Mouse (Mus musculus) forebrain, embryonic 13.5 days (tissue): ENCODE measurements at regions not wholly inside any gene's neighbourhood (a gene's known extent, or its start where the extent isn't known, plus 50 kb on each side); places are given as distances from the start of the nearest gene placed in this dataset.

Experiments
- ATAC-seq: fragments of 200-750 bp; cut with Nextera tagmentation; 2 replicates; pipeline ENCODE4 v1.8.0; 2017
- H3K27ac ChIP-seq: fragments of 300-500 bp; sonication (generic); 2 replicates; pipeline ENCODE4 v1.5.1; 2015; ENCODE audit warnings: inconsistent platforms, mild to moderate bottlenecking, moderate library complexity
- H3K27me3 ChIP-seq: fragments of 300-500 bp; sonication (generic); 2 replicates; pipeline ENCODE4 v1.6.1; 2015; ENCODE audit warnings: mild to moderate bottlenecking, inconsistent platforms
- H3K36me3 ChIP-seq: fragments of 300-500 bp; sonication (generic); 2 replicates; pipeline ENCODE4 v1.6.1; 2015; ENCODE audit warnings: mild to moderate bottlenecking, inconsistent platforms; ENCODE audit not compliant: poor library complexity, severe bottlenecking
- H3K4me1 ChIP-seq: fragments of 300-500 bp; sonication (generic); 2 replicates; pipeline ENCODE4 v1.6.1; 2015; ENCODE audit warnings: inconsistent platforms
- H3K4me2 ChIP-seq: fragments of 300-500 bp; sonication (generic); 2 replicates; pipeline ENCODE4 v1.6.1; 2015; ENCODE audit warnings: inconsistent platforms, mild to moderate bottlenecking, moderate library complexity
- H3K4me3 ChIP-seq: fragments of 300-500 bp; sonication (generic); 2 replicates; pipeline ENCODE4 v1.5.1; 2015; ENCODE audit warnings: mild to moderate bottlenecking, inconsistent platforms
- H3K9ac ChIP-seq: fragments of 300-500 bp; sonication (generic); 2 replicates; pipeline ENCODE4 v1.6.1; 2015; ENCODE audit warnings: mild to moderate bottlenecking, inconsistent platforms
- H3K9me3 ChIP-seq: fragments of 300-500 bp; sonication (generic); replicated peaks from 2 replicates; pipeline ENCODE4 v1.6.1; 2016; ENCODE audit warnings: inconsistent platforms
- WGBS: fragments of 180-500 bp; shearing (Covaris S2); methylation state at CpG from one replicate; pipeline ENCODE4 v1.1.7; 2015; 5-methylcytosine and 5-hydroxymethylcytosine counted together

- no peak overlapping the region for H3K4me3 ChIP-seq
- no peaks in the 10 kb centered on the region for H3K27me3 ChIP-seq
- no peak overlapping the region for H3K27ac ChIP-seq
- no peak for ATAC-seq
- no peaks in the 10 kb centered on the region for H3K9me3 ChIP-seq
- H3K4me1 ChIP-seq, result no peaks in the 10 kb centered on the region
- 91% methylated on average over 9 of the region's 9 CpGs for WGBS
- no peak overlapping the region for H3K4me2 ChIP-seq
- H3K9ac ChIP-seq, result no peak overlapping the region
- H3K36me3 ChIP-seq, result no peaks in the 10 kb centered on the region
These were observed 130.2 kb downstream of the Gm10283 start for GRCm38 (mm10) chr8:60372681-60373398.

- Histone ChIP-seq H3K27ac (no peak overlapping the region), H3K4me3 (no peak overlapping the region), H3K4me2 (no peak overlapping the region), H3K9ac (no peak overlapping the region), H3K9me3 (no peaks in the 10 kb centered on the region), H3K36me3 (no peaks in the 10 kb centered on the region), H3K27me3 (no peaks in the 10 kb centered on the region), H3K4me1 (no peaks in the 10 kb centered on the region)
- 34% methylated on average over 2 of the region's 2 CpGs for WGBS
- ATAC-seq, result peak; percentile 51; the same call in 1 of the 2 replicates
These were observed 154.7 kb downstream of the Gm10283 start for GRCm38 (mm10) chr8:60348291-60348690.

- no peaks in the 10 kb centered on the region for H3K9me3 ChIP-seq
- H3K4me3 ChIP-seq, result no peak overlapping the region
- ATAC-seq, result peak; percentile 51; the same call in 1 of the 2 replicates
- no peak overlapping the region for H3K27ac ChIP-seq
- H3K36me3 ChIP-seq, result no peaks in the 10 kb centered on the region
- no peaks in the 10 kb centered on the region for H3K27me3 ChIP-seq
- whole genome bisulfite sequencing, result 34% methylated on average over 6 of the region's 6 CpGs
- no peak overlapping the region for H3K9ac ChIP-seq
- H3K4me1 ChIP-seq, result no peaks in the 10 kb centered on the region
- no peak overlapping the region for H3K4me2 ChIP-seq
These were observed 157.1 kb downstream of the Gm10283 start for GRCm38 (mm10) chr8:60345830-60346420.

DNA sequence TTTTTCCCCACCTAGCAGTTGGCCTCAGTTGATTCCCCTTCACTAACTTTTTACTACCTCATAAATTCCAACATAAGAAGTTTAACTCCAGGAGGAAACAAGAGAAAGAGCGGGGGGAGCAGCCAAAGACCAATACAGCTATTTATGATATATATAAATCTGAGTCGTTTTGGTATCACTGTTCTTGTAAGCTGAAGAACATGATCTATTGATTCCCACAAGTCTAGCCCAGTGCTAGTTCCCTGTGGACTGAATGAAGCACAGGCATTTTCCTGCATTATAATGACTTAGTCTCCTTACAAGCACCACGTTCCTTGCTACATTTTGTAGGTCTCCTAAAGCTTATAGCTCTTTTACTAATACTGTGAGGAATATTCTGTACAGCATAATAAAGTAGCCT is 187.5 kb downstream of the Gm10283 start:
- 80% methylated on average over 3 of the region's 3 CpGs for WGBS
- Histone ChIP-seq H3K9ac (no peak overlapping the region), H3K9me3 (no peaks in the 10 kb centered on the region), H3K4me2 (no peak overlapping the region), H3K4me1 (0 out of 2 replicates have a peak, but pooled peaks cover 5% of the 10 kb centered on the region), H3K4me3 (no peak overlapping the region), H3K36me3 (no peaks in the 10 kb centered on the region), H3K27ac (no peak overlapping the region), H3K27me3 (no peaks in the 10 kb centered on the region)
- no peak for ATAC-seq

DNA sequence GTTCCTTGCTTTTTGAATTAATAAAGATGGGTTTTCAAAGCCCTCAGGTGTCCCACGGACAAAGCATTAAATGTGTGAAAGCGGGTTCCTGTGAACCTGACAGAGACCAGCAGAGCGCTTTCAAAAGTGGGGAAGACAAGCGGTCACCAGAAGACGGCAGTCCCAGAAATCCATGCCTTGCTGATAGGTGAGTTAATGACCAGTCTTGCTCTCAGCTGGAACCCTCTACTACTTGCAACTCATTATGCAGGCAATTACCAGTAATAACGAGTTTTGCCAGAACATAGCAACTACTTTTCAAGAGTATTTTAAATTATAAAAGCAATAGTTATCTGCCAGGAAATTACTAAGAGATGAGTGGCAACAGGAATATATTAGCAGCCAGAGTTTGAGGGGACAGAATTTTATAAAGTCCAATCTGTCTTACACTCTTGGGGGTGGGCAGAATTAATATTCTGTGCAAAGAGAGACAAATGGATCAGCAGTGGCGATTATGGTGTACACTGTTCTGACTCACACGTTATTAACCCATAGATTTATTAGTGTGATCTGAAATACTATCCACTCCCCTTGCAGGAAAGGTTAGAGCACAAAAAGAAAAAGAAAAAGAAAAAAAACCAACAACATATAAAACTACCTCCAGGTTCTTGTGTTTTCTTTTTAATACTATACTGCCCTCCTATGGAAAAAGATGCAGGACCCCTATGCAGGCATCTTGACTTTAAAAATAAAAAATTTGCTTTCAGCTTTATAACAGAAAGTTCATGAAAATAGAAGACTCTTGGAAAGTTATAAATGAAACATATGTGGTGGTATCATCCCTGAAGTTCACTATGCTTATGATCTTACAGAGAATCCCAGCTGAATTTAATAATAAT is 188.8 kb downstream of the Gm10283 start:
- H3K27me3 ChIP-seq, result no peaks in the 10 kb centered on the region
- H3K36me3 ChIP-seq, result no peaks in the 10 kb centered on the region
- no peak overlapping the region for H3K9ac ChIP-seq
- H3K9me3 ChIP-seq, result no peaks in the 10 kb centered on the region
- H3K4me2 ChIP-seq, result no peak overlapping the region
- no peak overlapping the region for H3K27ac ChIP-seq
- 39% methylated on average over 8 of the region's 8 CpGs for WGBS
- peak; percentile 63 for ATAC-seq
- H3K4me3 ChIP-seq, result no peak overlapping the region
- 0 out of 2 replicates have a peak, but pooled peaks cover 5% of the 10 kb centered on the region for H3K4me1 ChIP-seq

GRCm38 (mm10) chr8:60310136-60310535 is 192.9 kb downstream of the Gm10283 start:
- ATAC-seq, result no peak
- no peak overlapping the region for H3K27ac ChIP-seq
- H3K9ac ChIP-seq, result no peak overlapping the region
- H3K4me3 ChIP-seq, result no peak overlapping the region
- WGBS, result 52% methylated on average over 2 of the region's 2 CpGs
- H3K27me3 ChIP-seq, result no peaks in the 10 kb centered on the region
- no peaks in the 10 kb centered on the region for H3K36me3 ChIP-seq
- H3K4me2 ChIP-seq, result no peak overlapping the region
- 0 out of 2 replicates have a peak, but pooled peaks cover 5% of the 10 kb centered on the region for H3K4me1 ChIP-seq
- no peaks in the 10 kb centered on the region for H3K9me3 ChIP-seq

GRCm38 (mm10) chr8:60301282-60301681 is 201.7 kb downstream of the Gm10283 start:
- ATAC-seq, result no peak
- Histone ChIP-seq H3K9ac (no peak overlapping the region), H3K4me2 (no peak overlapping the region), H3K4me1 (no peaks in the 10 kb centered on the region), H3K27ac (no peak overlapping the region), H3K27me3 (no peaks in the 10 kb centered on the region), H3K9me3 (no peaks in the 10 kb centered on the region), H3K4me3 (no peak overlapping the region), H3K36me3 (no peaks in the 10 kb centered on the region)
- 86% methylated on average over 7 of the region's 7 CpGs for WGBS

- H3K27ac ChIP-seq, result no peak overlapping the region
- 23% methylated on average over 2 of the region's 2 CpGs for WGBS
- peak; percentile 33; the same call in 1 of the 2 replicates for ATAC-seq
These were observed 225.7 kb downstream of the Gm10283 start for GRCm38 (mm10) chr8:60277211-60277801.

DNA sequence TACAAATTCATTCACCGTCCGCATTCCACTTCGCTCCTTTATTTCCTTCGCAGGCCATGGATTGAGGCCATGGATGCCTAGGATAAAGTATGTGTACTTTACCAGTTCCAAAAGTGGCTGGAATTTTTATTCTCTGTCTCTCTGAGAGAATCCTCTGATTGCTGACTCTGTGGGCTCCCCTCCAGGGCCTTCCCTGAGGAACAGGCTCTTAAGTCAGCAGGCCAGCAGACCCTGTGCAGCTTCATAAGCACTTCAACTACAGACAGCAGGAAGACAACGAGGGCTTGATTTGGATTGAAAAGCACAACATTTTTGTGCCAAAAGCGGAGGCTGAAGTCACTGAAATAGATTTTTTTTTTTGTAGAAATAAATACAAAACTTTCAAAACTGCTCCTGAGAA is 252.7 kb downstream of the Gm10283 start:
- ATAC-seq, result no peak
- Histone ChIP-seq H3K4me1 (no peaks in the 10 kb centered on the region), H3K27me3 (no peaks in the 10 kb centered on the region), H3K36me3 (no peaks in the 10 kb centered on the region), H3K27ac (no peak overlapping the region), H3K4me3 (no peak overlapping the region), H3K4me2 (no peak overlapping the region), H3K9me3 (no peaks in the 10 kb centered on the region), H3K9ac (no peak overlapping the region)
- WGBS, result 57% methylated on average over 6 of the region's 6 CpGs

More at GRCm38 (mm10) chr8:60277211-60277801, 225.7 kb downstream of the Gm10283 start:
- H3K9ac ChIP-seq, result no peak overlapping the region
- no peaks in the 10 kb centered on the region for H3K36me3 ChIP-seq
- no peaks in the 10 kb centered on the region for H3K9me3 ChIP-seq
- no peak overlapping the region for H3K4me2 ChIP-seq
- H3K4me3 ChIP-seq, result no peak overlapping the region
- no peaks in the 10 kb centered on the region for H3K4me1 ChIP-seq
- no peaks in the 10 kb centered on the region for H3K27me3 ChIP-seq

GRCm38 (mm10) chr8:60249704-60250103 is 253.3 kb downstream of the Gm10283 start:
- no peak overlapping the region for H3K4me3 ChIP-seq
- no peaks in the 10 kb centered on the region for H3K27me3 ChIP-seq
- H3K4me2 ChIP-seq, result no peak overlapping the region
- H3K9me3 ChIP-seq, result no peaks in the 10 kb centered on the region
- no peak overlapping the region for H3K9ac ChIP-seq
- WGBS, result 7% methylated on average over 2 of the region's 2 CpGs
- no peak overlapping the region for H3K27ac ChIP-seq
- H3K4me1 ChIP-seq, result no peaks in the 10 kb centered on the region
- ATAC-seq, result no peak
- no peaks in the 10 kb centered on the region for H3K36me3 ChIP-seq

- ATAC-seq, result no peak
- Histone ChIP-seq H3K4me1 (no peaks in the 10 kb centered on the region), H3K27me3 (no peaks in the 10 kb centered on the region), H3K4me2 (no peak overlapping the region), H3K4me3 (no peak overlapping the region), H3K9me3 (no peaks in the 10 kb centered on the region), H3K9ac (no peak overlapping the region), H3K27ac (no peak overlapping the region), H3K36me3 (no peaks in the 10 kb centered on the region)
These were observed 255.4 kb downstream of the Gm10283 start for GRCm38 (mm10) chr8:60247601-60248000.

- no peaks in the 10 kb centered on the region for H3K9me3 ChIP-seq
- no peaks in the 10 kb centered on the region for H3K36me3 ChIP-seq
- H3K4me3 ChIP-seq, result no peak overlapping the region
- no peaks in the 10 kb centered on the region for H3K4me1 ChIP-seq
- no peak overlapping the region for H3K4me2 ChIP-seq
- no peak for ATAC-seq
- H3K9ac ChIP-seq, result no peak overlapping the region
- no peaks in the 10 kb centered on the region for H3K27me3 ChIP-seq
- H3K27ac ChIP-seq, result no peak overlapping the region
These were observed 261.6 kb downstream of the Gm10283 start for GRCm38 (mm10) chr8:60241366-60241765.
